Mouse (Mus musculus) splenic B cell, adult 2 months (primary cell): ENCODE measurements around the gene Npas2.

Source experiments
- DNase-seq: peaks from one replicate; pipeline ENCODE4 v3.0.0-alpha.2; 2011; ENCODE audit warnings: low read depth, low spot score
- H3K27me3 ChIP-seq: 2 replicates; pipeline ENCODE4 v1.6.1; 2012; ENCODE audit warnings: mild to moderate bottlenecking, low read length, moderate library complexity, mixed read lengths; ENCODE audit not compliant: control insufficient read depth, poor library complexity, insufficient read depth, severe bottlenecking
- H3K36me3 ChIP-seq: 2 replicates; pipeline ENCODE4 v1.6.1; 2012; ENCODE audit warnings: mild to moderate bottlenecking, low read length, moderate library complexity, mixed read lengths; ENCODE audit not compliant: control insufficient read depth, poor library complexity, insufficient read depth, severe bottlenecking

Npas2 gene

GRCm38 (mm10) chr1:39251679-39252078 is 58.1 kb downstream of the Npas2 start:
- no peaks in the 10 kb centered on the region for H3K27me3 ChIP-seq
- no peak for DNase-seq
- H3K36me3 ChIP-seq = no peaks in the 10 kb centered on the region

DNA sequence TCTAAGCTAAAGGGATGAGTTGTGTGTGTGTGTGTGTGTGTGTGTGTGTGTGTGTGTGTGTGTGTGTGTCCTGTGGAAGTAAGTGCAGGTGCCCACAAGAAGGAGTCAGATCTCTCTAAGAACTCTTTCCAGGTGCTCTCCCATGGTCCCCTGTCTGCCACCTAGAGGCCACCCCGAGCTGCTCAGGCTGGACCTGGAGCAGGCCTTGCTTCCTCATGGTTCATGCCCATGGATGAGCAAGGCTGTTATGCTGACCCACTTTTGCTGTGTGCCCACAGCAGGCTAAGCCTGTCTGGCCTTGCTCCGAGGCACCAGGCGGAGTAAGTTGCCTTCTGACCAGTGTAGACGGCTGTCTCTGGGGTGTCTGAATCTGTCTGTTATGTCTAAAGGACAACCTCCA is 60.2 kb downstream of the Npas2 start:
- Histone ChIP-seq H3K27me3 (no peaks in the 10 kb centered on the region), H3K36me3 (no peaks in the 10 kb centered on the region)
- DNase-seq = no peak

GRCm38 (mm10) chr1:39256051-39256450 is 62.5 kb downstream of the Npas2 start:
- Histone ChIP-seq H3K36me3 (no peaks in the 10 kb centered on the region), H3K27me3 (no peaks in the 10 kb centered on the region)
- no peak for DNase-seq

DNA sequence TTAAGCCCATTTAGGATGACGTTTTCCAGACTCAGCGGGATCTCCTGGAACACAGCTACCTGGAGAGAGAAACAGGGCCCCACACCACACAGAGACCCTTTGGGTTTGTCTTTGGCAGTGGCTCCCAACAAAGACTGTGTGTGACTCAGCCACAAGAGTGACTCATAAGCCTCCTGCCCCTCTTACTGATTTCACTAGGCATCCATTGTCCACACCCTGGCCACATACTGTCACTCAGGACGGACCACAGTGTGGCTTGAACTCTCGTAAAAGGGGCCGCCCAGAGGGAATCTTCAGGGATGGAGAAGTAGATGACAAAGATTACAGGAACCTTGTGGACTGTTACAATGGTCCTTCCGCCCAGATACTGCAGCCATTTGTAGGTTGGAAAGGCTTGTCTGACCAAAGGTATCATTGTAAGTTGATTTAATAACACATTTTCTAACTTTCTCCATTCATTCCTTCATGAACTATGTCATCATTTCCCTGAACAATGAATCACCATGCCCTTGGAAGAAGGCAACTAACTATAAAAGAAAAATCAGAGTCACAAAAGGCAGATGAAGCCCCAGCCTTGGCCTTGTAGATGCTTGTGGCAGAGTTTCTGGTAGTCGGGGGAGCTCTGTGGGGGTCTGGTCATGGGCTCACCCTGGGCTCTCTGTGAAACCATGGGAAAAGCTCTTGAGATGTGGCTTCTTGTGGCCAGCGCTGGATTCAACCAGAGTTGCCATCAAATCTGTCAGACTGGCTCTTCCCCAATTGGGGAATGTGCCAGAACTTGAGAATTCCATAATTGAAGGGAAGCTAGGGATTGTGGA is 63.2 kb downstream of the Npas2 start:
- no peaks in the 10 kb centered on the region for H3K27me3 ChIP-seq
- no peaks in the 10 kb centered on the region for H3K36me3 ChIP-seq
- DNase-seq = no peak

DNA sequence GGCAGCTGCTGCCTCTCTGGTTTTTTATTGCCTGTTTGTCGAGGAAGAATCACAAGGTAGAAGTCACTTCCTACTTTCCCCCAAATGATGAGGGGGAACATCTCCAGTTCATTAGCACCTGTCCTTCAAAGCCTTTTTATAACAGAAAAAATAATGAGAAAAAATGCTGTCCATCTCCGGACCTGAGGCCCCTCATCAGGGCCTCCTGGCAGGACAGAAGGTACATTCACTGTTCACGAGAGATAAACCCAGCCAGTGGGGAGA is 63.7 kb downstream of the Npas2 start:
- Histone ChIP-seq H3K36me3 (no peaks in the 10 kb centered on the region), H3K27me3 (no peaks in the 10 kb centered on the region)
- no peak for DNase-seq

GRCm38 (mm10) chr1:39259668-39260067 is 66.1 kb downstream of the Npas2 start:
- H3K36me3 ChIP-seq = no peaks in the 10 kb centered on the region
- DNase-seq = no peak

GRCm38 (mm10) chr1:39260183-39260978 is 66.8 kb downstream of the Npas2 start:
- Histone ChIP-seq H3K27me3 (no peaks in the 10 kb centered on the region), H3K36me3 (no peaks in the 10 kb centered on the region)
- no peak for DNase-seq

More at GRCm38 (mm10) chr1:39259668-39260067, 66.1 kb downstream of the Npas2 start:
- no peaks in the 10 kb centered on the region for H3K27me3 ChIP-seq

DNA sequence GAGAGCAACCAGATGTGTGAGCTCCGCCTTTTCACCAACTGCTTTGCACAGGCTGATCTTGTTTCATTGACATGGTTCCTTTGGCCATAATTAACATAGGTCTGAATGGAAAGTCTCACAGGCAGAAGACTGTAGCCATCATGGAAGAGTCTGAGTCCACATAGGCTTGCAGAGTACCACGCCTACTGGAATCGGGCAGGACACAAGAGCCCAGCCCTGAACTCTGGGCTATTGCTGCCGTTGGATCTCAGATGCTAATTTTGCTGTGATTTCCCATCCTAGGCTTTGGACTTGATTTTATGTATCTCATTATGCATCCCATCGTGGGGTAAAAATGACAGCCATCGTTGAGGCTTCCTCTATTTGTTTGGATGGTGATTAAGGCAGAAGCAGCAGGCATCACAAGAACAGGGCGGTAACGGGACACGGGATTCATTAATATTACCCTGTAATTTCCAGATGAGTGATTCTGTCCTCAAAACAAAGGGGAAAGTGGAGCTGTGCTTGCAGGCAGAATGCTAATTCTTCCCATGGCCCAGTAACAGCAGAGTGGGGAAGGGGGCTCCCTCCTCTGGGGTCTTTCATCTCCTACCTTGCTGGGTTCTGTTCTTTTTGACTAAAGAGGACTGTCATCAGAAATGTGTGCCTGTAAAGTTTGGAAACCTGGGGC is 73.4 kb downstream of the Npas2 start:
- no peaks in the 10 kb centered on the region for H3K36me3 ChIP-seq
- DNase-seq = no peak
- no peaks in the 10 kb centered on the region; the same call in 1 of the 2 replicates for H3K27me3 ChIP-seq

GRCm38 (mm10) chr1:39272976-39273375 is 79.4 kb downstream of the Npas2 start:
- DNase-seq = no peak
- Histone ChIP-seq H3K27me3 (no peaks in the 10 kb centered on the region), H3K36me3 (no peaks in the 10 kb centered on the region)

DNA sequence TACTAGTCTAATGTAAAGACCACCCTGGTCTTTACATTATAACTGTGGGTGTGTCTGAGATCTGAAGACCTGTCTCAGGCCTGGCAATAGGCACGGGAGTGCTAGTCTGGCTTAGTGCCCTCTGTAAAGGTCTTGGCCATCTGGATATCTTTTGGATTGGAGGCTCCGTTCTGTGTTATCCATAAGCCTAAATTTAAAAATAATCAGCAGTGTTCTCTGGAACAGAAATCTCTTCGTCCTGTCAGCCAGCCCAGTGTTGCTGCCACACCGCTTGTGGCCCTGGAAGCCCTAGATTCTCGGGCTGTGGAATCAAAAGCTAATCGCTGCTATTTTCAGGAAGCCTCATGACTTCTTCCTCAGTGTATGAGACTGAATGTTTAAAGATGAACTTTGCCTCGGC is 86.9 kb downstream of the Npas2 start:
- no peaks in the 10 kb centered on the region for H3K36me3 ChIP-seq
- no peaks in the 10 kb centered on the region for H3K27me3 ChIP-seq
- no peak for DNase-seq

DNA sequence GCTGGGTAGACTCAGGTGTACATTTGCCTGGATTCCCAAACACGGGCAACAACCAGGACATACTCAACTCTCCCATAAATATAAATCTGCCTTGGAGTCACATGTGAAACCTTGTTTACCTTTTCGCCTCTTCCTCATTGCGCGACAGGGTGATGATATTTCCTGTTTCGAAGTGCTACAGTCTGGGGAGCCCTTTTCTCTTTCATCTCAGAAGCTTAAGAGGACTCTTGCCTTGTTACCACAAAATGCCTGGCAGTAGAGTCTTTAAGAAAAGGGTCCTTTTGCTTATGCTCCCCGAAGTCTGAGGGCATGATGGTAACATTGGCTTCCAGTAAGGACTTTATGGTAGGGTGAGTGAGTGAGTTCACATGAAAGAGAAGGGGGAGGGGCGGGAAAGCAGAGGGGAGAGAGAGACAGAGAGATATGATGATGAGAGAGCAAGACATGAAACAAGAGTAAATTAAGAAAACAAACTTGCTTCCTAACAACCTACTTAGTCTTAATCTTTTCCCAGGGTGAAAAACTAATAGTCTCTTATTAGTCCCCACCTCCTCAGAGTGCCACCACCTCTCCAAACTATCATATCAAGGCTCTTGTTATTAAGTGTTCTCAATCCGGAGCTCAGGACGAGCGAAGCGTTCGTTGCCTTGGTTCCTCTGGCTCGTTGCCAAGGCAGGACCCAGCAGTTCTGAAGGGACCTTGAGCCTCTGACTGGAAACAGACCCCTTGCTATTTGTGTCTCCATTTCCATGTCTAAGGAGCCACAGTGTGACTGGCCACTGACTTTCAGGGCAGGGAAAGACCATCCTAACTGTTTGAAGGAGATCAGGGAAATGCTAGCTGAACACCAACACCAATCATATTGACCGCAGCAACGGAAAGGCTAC is 87.7 kb downstream of the Npas2 start:
- Histone ChIP-seq H3K27me3 (no peaks in the 10 kb centered on the region), H3K36me3 (no peaks in the 10 kb centered on the region)
- no peak for DNase-seq

DNA sequence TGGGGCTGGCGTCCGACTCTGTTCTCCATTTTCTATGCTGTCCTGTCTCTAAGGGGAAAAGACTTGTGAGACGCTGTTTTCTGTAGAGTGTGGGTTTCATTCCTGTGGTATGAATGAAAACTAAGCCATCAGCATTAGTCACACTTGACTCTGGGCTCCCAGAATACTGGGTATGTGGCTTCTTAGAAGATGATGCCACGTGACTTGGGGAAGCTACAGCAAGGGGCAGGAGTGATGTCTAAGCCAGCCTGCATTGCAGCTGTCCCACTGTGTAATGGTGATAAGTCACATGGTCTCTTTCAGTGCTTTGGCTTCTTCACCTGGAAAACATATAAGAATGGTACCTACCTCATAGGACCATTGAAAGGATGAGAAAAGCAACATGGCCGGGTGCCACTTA is 88.4 kb downstream of the Npas2 start:
- H3K36me3 ChIP-seq = no peaks in the 10 kb centered on the region
- H3K27me3 ChIP-seq = no peaks in the 10 kb centered on the region
- no peak for DNase-seq

DNA sequence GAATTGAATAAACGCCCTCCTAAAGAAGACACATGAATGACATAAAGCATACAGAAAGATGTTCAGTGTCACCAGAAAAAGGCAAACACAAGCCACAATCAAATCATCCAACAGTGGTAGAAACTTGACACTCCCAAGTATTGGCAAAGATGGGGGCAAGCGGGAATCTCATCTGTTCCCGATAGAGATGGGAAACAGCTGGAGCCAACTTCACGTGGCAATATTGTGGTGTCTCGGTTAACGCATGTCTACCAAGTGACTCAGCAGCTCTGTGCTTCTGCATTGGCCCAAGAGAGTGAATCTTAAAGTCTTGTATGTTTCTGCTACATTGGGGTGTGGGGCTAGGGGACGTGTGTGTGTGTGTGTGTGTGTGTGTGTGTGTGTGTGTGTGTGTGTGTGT is 89.8 kb downstream of the Npas2 start:
- no peak for DNase-seq
- no peaks in the 10 kb centered on the region for H3K27me3 ChIP-seq
- H3K36me3 ChIP-seq = no peaks in the 10 kb centered on the region

- H3K27me3 ChIP-seq = no peaks in the 10 kb centered on the region
- DNase-seq = no peak
- H3K36me3 ChIP-seq = no peaks in the 10 kb centered on the region
Observed at GRCm38 (mm10) chr1:39284786-39285185, 91.3 kb downstream of the Npas2 start.
